Mouse (Mus musculus): ENCODE results near the gene Lgi1.

GRCm38 (mm10) chr19:38331072-38331471 is 66.7 kb downstream of the Lgi1 start:
- TF ChIP-seq CTCF (IDR thresholded peaks at IDR 0.05; ENCODE audit: low read depth) (no peak), EP300 (IDR thresholded peaks at IDR 0.05; ENCODE audit: low read depth) (no peak)

Data from heart, postnatal 0 days (tissue).